Mouse (Mus musculus) hindbrain, embryonic 13.5 days (tissue): Measurements from ENCODE around the gene Faf1. TPM values are rescaled to one million over a fixed set of nuclear protein-coding genes. Genes with fewer than 3 reads are reported as not detected.

Experiments used
- ATAC-seq: fragments of 200-750 bp; cut with Nextera tagmentation; 2 replicates; pipeline ENCODE4 v1.8.0; 2017; ENCODE audit warnings: moderate TSS enrichment; ENCODE audit not compliant: low FRiP score
- H3K27ac ChIP-seq: fragments of 300-500 bp; sonication (generic); 2 replicates; pipeline ENCODE4 v1.5.1; 2015; ENCODE audit warnings: inconsistent platforms, mild to moderate bottlenecking, moderate library complexity
- H3K27me3 ChIP-seq: fragments of 300-500 bp; sonication (generic); 2 replicates; pipeline ENCODE4 v1.6.1; 2015; ENCODE audit warnings: mild to moderate bottlenecking, inconsistent platforms
- H3K36me3 ChIP-seq: fragments of 300-500 bp; sonication (generic); 2 replicates; pipeline ENCODE4 v1.6.1; 2015; ENCODE audit warnings: mild to moderate bottlenecking, inconsistent platforms
- H3K4me1 ChIP-seq: fragments of 300-500 bp; sonication (generic); replicated peaks from 2 replicates; pipeline ENCODE4 v1.6.1; 2015; ENCODE audit warnings: inconsistent platforms
- H3K4me2 ChIP-seq: fragments of 300-500 bp; sonication (generic); 2 replicates; pipeline ENCODE4 v1.6.1; 2015; ENCODE audit warnings: inconsistent platforms, mild to moderate bottlenecking, moderate library complexity
- H3K4me3 ChIP-seq: fragments of 300-500 bp; sonication (generic); 2 replicates; pipeline ENCODE4 v1.5.1; 2015; ENCODE audit warnings: mild to moderate bottlenecking, inconsistent platforms
- H3K9ac ChIP-seq: fragments of 300-500 bp; sonication (generic); 2 replicates; pipeline ENCODE4 v1.6.1; 2015; ENCODE audit warnings: mild to moderate bottlenecking, inconsistent platforms
- H3K9me3 ChIP-seq: fragments of 300-500 bp; sonication (generic); 2 replicates; pipeline ENCODE4 v1.6.1; 2016; ENCODE audit warnings: inconsistent platforms
- WGBS: fragments of 180-500 bp; shearing (Covaris S2); methylation state at CpG from one replicate; pipeline ENCODE4 v1.1.7; 2015; 5-methylcytosine and 5-hydroxymethylcytosine counted together
- polyA plus RNA-seq: library from polyadenylated mRNA; unstranded; fragments of >200 nt; fragmentation: Nextera tagmentation; extraction: Ambion mirVana; gene quantifications from 2 replicates; pipeline ENCODE4 v1.2.1, GENCODE M21; 2015

Faf1 gene
- polyA plus RNA-seq, 1 experiment from 2014 or later: 32.6 TPM

- peak; percentile 46; the same call in 1 of the 2 replicates for ATAC-seq
- Histone ChIP-seq H3K9ac (no peak overlapping the region), H3K9me3 (no peaks in the 10 kb centered on the region), H3K27ac (no peak overlapping the region), H3K4me1 (peaks cover 12% of the 10 kb centered on the region), H3K4me2 (peak overlapping the region; percentile 42), H3K36me3 (no peaks in the 10 kb centered on the region), H3K27me3 (peaks cover 80% of the 10 kb centered on the region), H3K4me3 (peak overlapping the region; percentile 27)
- WGBS: under 1% methylated on average over 52 of the region's 53 CpGs
Measured at GRCm38 (mm10) chr4:109657021-109657850, 19.2 kb upstream of the Faf1 start.

GRCm38 (mm10) chr4:109657851-109658500 is 18.4 kb upstream of the Faf1 start:
- peaks cover 83% of the 10 kb centered on the region for H3K27me3 ChIP-seq
- no peaks in the 10 kb centered on the region for H3K36me3 ChIP-seq
- 1% methylated on average over 20 of the region's 20 CpGs for WGBS
- H3K4me1 ChIP-seq: peaks cover 12% of the 10 kb centered on the region
- no peak overlapping the region for H3K27ac ChIP-seq
- ATAC-seq: no peak
- H3K4me3 ChIP-seq: no peak overlapping the region
- H3K9me3 ChIP-seq: no peaks in the 10 kb centered on the region
- peak overlapping the region; percentile 42 for H3K4me2 ChIP-seq
- no peak overlapping the region for H3K9ac ChIP-seq

- Histone ChIP-seq H3K27me3 (peaks cover 81% of the 10 kb centered on the region), H3K9ac (no peak overlapping the region), H3K4me3 (no peak overlapping the region), H3K9me3 (no peaks in the 10 kb centered on the region), H3K4me1 (peaks cover 12% of the 10 kb centered on the region), H3K4me2 (no peak overlapping the region), H3K36me3 (no peaks in the 10 kb centered on the region), H3K27ac (no peak overlapping the region)
- WGBS: 3% methylated on average over 8 of the region's 8 CpGs
- no peak for ATAC-seq
Measured at GRCm38 (mm10) chr4:109658826-109659225, 17.6 kb upstream of the Faf1 start.

- Histone ChIP-seq H3K9ac (no peak overlapping the region), H3K4me2 (no peak overlapping the region), H3K4me3 (no peak overlapping the region), H3K27ac (no peak overlapping the region), H3K9me3 (no peaks in the 10 kb centered on the region), H3K4me1 (peaks cover 12% of the 10 kb centered on the region), H3K27me3 (peaks cover 82% of the 10 kb centered on the region), H3K36me3 (no peaks in the 10 kb centered on the region)
- no peak for ATAC-seq
- 13% methylated on average over 2 of the region's 2 CpGs for WGBS
Measured at GRCm38 (mm10) chr4:109659571-109659970, 16.8 kb upstream of the Faf1 start.

GRCm38 (mm10) chr4:109660568-109660967 is 15.8 kb upstream of the Faf1 start:
- Histone ChIP-seq H3K9me3 (no peaks in the 10 kb centered on the region), H3K9ac (no peak overlapping the region), H3K4me1 (peaks cover 20% of the 10 kb centered on the region), H3K27me3 (peaks cover 78% of the 10 kb centered on the region), H3K4me3 (no peak overlapping the region), H3K27ac (no peak overlapping the region), H3K36me3 (no peaks in the 10 kb centered on the region), H3K4me2 (no peak overlapping the region)
- 19% methylated on average over 3 of the region's 3 CpGs for WGBS
- no peak for ATAC-seq

GRCm38 (mm10) chr4:109661183-109661582 is 15.2 kb upstream of the Faf1 start:
- no peak overlapping the region for H3K27ac ChIP-seq
- H3K4me2 ChIP-seq: no peak overlapping the region
- 13% methylated on average over 5 of the region's 5 CpGs for WGBS
- H3K9me3 ChIP-seq: no peaks in the 10 kb centered on the region
- peaks cover 78% of the 10 kb centered on the region for H3K27me3 ChIP-seq
- peaks cover 27% of the 10 kb centered on the region for H3K4me1 ChIP-seq
- H3K9ac ChIP-seq: no peak overlapping the region
- no peaks in the 10 kb centered on the region for H3K36me3 ChIP-seq
- ATAC-seq: no peak
- no peak overlapping the region for H3K4me3 ChIP-seq

GRCm38 (mm10) chr4:109662271-109662670 is 14.1 kb upstream of the Faf1 start:
- no peak for ATAC-seq
- 8% methylated on average over 5 of the region's 5 CpGs for WGBS
- H3K4me2 ChIP-seq: no peak overlapping the region
- H3K4me1 ChIP-seq: peaks cover 30% of the 10 kb centered on the region
- H3K27me3 ChIP-seq: peaks cover 75% of the 10 kb centered on the region
- no peak overlapping the region for H3K9ac ChIP-seq
- no peak overlapping the region for H3K4me3 ChIP-seq
- H3K27ac ChIP-seq: no peak overlapping the region
- H3K9me3 ChIP-seq: no peaks in the 10 kb centered on the region
- no peaks in the 10 kb centered on the region for H3K36me3 ChIP-seq

GRCm38 (mm10) chr4:109664091-109664490 is 12.3 kb upstream of the Faf1 start:
- WGBS: 10% methylated on average over 5 of the region's 5 CpGs
- Histone ChIP-seq H3K4me1 (peaks cover 22% of the 10 kb centered on the region), H3K36me3 (no peaks in the 10 kb centered on the region), H3K4me3 (no peak overlapping the region), H3K9ac (no peak overlapping the region), H3K9me3 (no peaks in the 10 kb centered on the region), H3K4me2 (no peak overlapping the region), H3K27me3 (peaks cover 66% of the 10 kb centered on the region), H3K27ac (no peak overlapping the region)
- ATAC-seq: no peak

- H3K9me3 ChIP-seq: no peaks in the 10 kb centered on the region
- no peak overlapping the region for H3K27ac ChIP-seq
- peak overlapping the region; percentile 74 for H3K9ac ChIP-seq
- peak overlapping the region; percentile 74 for H3K4me2 ChIP-seq
- H3K4me1 ChIP-seq: peaks cover 22% of the 10 kb centered on the region
- WGBS: under 1% methylated on average over 47 of the region's 49 CpGs
- peaks cover 56% of the 10 kb centered on the region for H3K27me3 ChIP-seq
- H3K4me3 ChIP-seq: peak overlapping the region; percentile 53
- peak; percentile 50 for ATAC-seq
- no peaks in the 10 kb centered on the region for H3K36me3 ChIP-seq
Measured at GRCm38 (mm10) chr4:109665101-109665981, 11.0 kb upstream of the Faf1 start.

GRCm38 (mm10) chr4:109665982-109666460 is 10.4 kb upstream of the Faf1 start:
- Histone ChIP-seq H3K4me1 (peaks cover 22% of the 10 kb centered on the region), H3K9ac (peak overlapping the region; percentile 74), H3K4me3 (peak overlapping the region; percentile 53), H3K27me3 (peaks cover 51% of the 10 kb centered on the region), H3K36me3 (no peaks in the 10 kb centered on the region), H3K27ac (no peak overlapping the region), H3K4me2 (peak overlapping the region; percentile 74), H3K9me3 (no peaks in the 10 kb centered on the region)
- peak; percentile 79 for ATAC-seq
- under 1% methylated on average over 49 of the region's 49 CpGs for WGBS

GRCm38 (mm10) chr4:109666461-109667269 is 9.7 kb upstream of the Faf1 start, which contains the start of gene Cdkn2c:
TSS of gene Cdkn2c (minus strand) at chr4:109667189.
- Histone ChIP-seq H3K4me3 (peak within 1 kb of the TSS; percentile 53), H3K36me3 (no peaks in the 10 kb centered on the region), H3K4me2 (peak within 1 kb of the TSS; percentile 74), H3K9ac (peak within 1 kb of the TSS; percentile 74), H3K27me3 (peaks cover 44% of the 10 kb centered on the region), H3K9me3 (no peaks in the 10 kb centered on the region), H3K4me1 (peaks cover 22% of the 10 kb centered on the region), H3K27ac (peak within 1 kb of the TSS; percentile 73)
- WGBS: under 1% methylated on average over 63 of the region's 64 CpGs
- ATAC-seq: peak; percentile 90
